Mouse (Mus musculus): Measurements from ENCODE around the gene Gatad1. TPM values are rescaled to one million over a fixed set of nuclear protein-coding genes. Genes with fewer than 3 reads are reported as not detected.

Gene Gatad1
- total and polyA plus RNA-seq, 2 experiments from 2014 or later = 80.1 to 84.2 TPM

DNA sequence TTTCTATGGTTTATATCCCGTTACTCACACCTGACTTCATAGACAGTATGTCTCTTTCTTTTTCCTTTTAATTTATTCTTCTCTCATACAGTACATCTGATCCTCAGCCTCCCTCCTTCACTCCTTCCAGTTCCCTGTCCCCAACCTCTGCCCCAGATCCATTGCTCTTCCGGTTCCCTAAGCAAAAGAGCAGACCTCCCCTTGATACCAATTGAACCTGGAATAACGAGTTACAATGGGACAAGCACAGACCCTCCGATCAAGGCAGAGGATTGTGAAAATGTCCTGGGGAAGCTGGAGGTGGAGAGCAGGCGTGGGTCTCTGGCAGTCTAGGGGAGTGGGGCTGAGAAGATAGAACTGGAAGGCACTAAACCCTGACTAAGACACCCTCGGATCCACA is 6.1 kb downstream of the Gatad1 start, which contains the start of gene Tmbim7:
Tmbim7 (plus strand) TSS at position 301 of the 400 bp plus-strand sequence.
- H3K4me3 ChIP-seq (ENCODE audit: low read length) = no peak within 1 kb of the TSS
- DNase-seq (ENCODE audit: low spot score) (no peak), ATAC-seq (no peak)
- no peaks in the 10 kb centered on the region for H3K27me3 ChIP-seq (ENCODE audit: insufficient read depth, low read length)
- WGBS = 79% methylated on average over 6 of the region's 6 CpGs
- no peak within 1 kb of the TSS for H3K4me2 ChIP-seq (ENCODE audit: low read depth, low read length)
- TF ChIP-seq CTCF (IDR thresholded peaks at IDR 0.05; ENCODE audit: low read depth) = no peak
- no peak within 1 kb of the TSS for H3K27ac ChIP-seq
- H3K9me3 ChIP-seq (ENCODE audit: low read length) = no peaks in the 10 kb centered on the region
- no peak within 1 kb of the TSS for H3K9ac ChIP-seq (replicated peaks; ENCODE audit: low read length)
- H3K36me3 ChIP-seq (ENCODE audit: insufficient read depth, low read length) = no peaks in the 10 kb centered on the region
- no peaks in the 10 kb centered on the region for H3K4me1 ChIP-seq (ENCODE audit: insufficient read depth, low read length)

DNA sequence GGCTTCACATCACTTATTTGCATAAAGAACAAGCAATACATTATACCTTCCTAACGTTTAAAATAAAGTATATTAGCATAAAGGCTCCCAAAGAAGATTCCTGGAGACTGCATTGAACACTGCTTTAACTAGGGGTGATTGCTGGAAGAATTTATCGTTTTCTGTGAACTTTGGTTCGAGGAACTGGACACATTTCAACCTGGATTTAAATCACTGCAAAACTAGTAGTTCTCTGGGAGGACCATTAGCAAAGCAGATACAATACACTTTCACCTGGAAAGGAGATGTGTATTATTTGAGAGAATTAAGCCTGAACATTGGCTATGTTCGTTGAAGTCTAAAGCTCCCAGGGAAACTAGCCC is 8.2 kb downstream of the Gatad1 start:
- 76% methylated on average over 4 of the region's 4 CpGs for WGBS
- DNase-seq (ENCODE audit: low spot score) (no peak), ATAC-seq (no peak)
- H3K27me3 ChIP-seq (ENCODE audit: insufficient read depth, low read length) = no peaks in the 10 kb centered on the region
- H3K4me3 ChIP-seq (ENCODE audit: low read length) = no peak overlapping the region
- no peak overlapping the region for H3K9ac ChIP-seq (replicated peaks; ENCODE audit: low read length)
- TF ChIP-seq CTCF (IDR thresholded peaks at IDR 0.05; ENCODE audit: low read depth) = no peak
- no peaks in the 10 kb centered on the region for H3K4me1 ChIP-seq (ENCODE audit: insufficient read depth, low read length)
- H3K9me3 ChIP-seq (ENCODE audit: low read length) = no peaks in the 10 kb centered on the region
- H3K36me3 ChIP-seq (ENCODE audit: insufficient read depth, low read length) = peaks cover 5% of the 10 kb centered on the region; the same call in 1 of the 2 replicates
- no peak overlapping the region for H3K4me2 ChIP-seq (ENCODE audit: low read depth, low read length)
- no peak overlapping the region for H3K27ac ChIP-seq

DNA sequence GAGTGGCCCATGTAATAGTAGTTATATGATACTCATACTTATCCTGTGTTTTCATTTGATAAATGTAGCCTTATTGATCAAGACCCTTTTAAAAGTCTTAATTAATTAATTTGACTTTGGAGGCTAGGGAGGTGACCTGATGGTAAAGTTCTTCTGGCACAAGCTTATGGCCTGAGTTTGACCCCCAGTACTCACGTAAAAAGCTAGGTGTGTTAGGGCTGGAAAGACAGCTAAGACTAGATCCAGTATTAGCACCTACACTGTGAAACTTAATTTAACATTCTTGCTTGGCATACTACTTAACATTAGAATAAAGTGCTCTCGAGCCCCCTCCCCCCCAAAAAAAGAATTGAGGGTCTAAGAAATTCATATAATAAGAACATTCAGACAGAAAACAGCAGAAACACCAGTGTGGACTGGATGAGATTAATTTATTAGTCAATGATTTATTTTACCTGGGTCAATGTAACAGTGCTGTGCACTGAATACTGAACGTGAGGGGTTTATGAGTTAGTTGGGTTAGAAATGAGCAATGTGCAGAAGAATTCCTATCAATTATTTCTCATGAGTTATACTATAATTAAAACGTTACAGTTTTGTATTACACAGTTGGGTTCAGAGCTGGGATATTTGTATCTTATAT is 8.7 kb downstream of the Gatad1 start:
- Histone ChIP-seq H3K9me3 (ENCODE audit: low read length) (no peaks in the 10 kb centered on the region), H3K9ac (replicated peaks; ENCODE audit: low read length) (no peak overlapping the region), H3K4me2 (ENCODE audit: low read depth, low read length) (peak overlapping the region; percentile 62), H3K4me1 (ENCODE audit: insufficient read depth, low read length) (no peaks in the 10 kb centered on the region), H3K27ac (no peak overlapping the region), H3K4me3 (ENCODE audit: low read length) (no peak overlapping the region; the same call in 1 of the 2 replicates), H3K27me3 (ENCODE audit: insufficient read depth, low read length) (no peaks in the 10 kb centered on the region), H3K36me3 (ENCODE audit: insufficient read depth, low read length) (peaks cover 7% of the 10 kb centered on the region; the same call in 1 of the 2 replicates)
- 51% methylated on average over 4 of the region's 4 CpGs for WGBS
- DNase-seq (ENCODE audit: low spot score) (no peak), ATAC-seq (peak; percentile 28; the same call in 1 of the 2 replicates)
- TF ChIP-seq CTCF (IDR thresholded peaks at IDR 0.05; ENCODE audit: low read depth) = no peak

DNA sequence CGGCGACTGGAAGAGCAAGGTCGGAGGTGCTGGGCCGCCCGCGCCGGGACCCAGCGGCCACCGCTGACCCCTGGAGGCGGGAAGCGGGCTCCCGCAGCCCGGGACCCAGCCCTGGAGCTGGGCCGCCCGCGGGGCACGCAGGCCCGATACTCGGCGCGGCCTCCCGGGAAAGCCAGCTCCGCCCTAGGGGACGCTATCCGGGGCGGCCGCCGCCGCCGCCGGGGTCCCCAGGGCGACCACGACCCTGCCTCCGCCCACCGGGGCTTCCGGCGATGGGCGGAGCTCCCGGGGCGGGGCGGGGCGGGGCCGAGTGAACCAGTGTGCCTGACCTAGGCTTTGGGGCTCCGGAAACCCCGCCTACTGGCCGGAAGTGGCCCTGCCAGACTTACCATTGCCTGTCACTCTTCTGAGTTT is 9.3 kb downstream of the Gatad1 start:
- peak overlapping the region; percentile 62 for H3K4me2 ChIP-seq (ENCODE audit: low read depth, low read length)
- peak overlapping the region; percentile 87 for H3K9ac ChIP-seq (replicated peaks; ENCODE audit: low read length)
- no peaks in the 10 kb centered on the region for H3K27me3 ChIP-seq (ENCODE audit: insufficient read depth, low read length)
- no peaks in the 10 kb centered on the region for H3K9me3 ChIP-seq (ENCODE audit: low read length)
- H3K4me1 ChIP-seq (ENCODE audit: insufficient read depth, low read length) = no peaks in the 10 kb centered on the region
- peak; percentile 31; the same call in 1 of the 2 replicates for TF ChIP-seq CTCF (IDR thresholded peaks at IDR 0.05; ENCODE audit: low read depth)
- ATAC-seq = peak; percentile 97
- peak overlapping the region; percentile 98 for H3K4me3 ChIP-seq (ENCODE audit: low read length)
- H3K36me3 ChIP-seq (ENCODE audit: insufficient read depth, low read length) = peaks cover 10% of the 10 kb centered on the region; the same call in 1 of the 2 replicates
- DNase-seq (ENCODE audit: low spot score) = peak; percentile 91
- WGBS = 0% methylated on average over 36 of the region's 46 CpGs
- peak overlapping the region; percentile 90 for H3K27ac ChIP-seq

DNA sequence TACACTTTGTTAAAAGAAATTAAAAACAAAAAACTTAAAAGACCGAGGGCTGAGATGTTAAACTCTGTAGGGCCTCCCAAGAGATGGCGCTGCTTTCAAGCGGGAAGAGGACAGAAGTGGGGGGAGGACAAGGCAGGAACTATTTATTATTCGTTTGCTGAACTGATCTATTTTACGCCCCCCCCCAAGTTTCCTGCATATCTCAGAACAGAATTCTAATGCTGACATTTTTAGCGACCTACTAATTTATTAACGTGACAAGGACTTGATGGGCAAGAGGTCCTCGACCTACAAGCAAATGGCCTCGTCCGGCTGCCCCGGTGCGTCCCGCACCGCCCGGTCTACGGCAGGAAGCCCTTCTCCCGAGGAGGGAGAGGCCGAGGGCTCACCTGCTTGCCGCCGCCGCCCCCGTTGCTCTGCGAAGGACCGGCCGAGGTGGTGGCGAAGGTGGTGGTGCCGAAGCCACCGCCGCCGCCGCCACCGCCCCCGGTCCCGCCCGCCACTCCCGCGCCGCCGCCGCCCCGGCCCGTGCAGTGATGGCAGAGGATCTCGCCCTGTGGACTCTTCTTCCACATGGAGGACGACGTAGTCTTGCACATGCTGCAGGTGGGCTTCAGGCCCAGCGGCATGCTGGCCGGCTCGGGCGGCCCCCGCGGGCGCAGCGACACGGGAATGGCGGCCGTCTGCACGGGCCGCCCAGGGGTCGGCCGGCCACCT is 9.8 kb downstream of the Gatad1 start:
- peak overlapping the region; percentile 62 for H3K4me2 ChIP-seq (ENCODE audit: low read depth, low read length)
- peak overlapping the region; percentile 90 for H3K27ac ChIP-seq
- peak overlapping the region; percentile 98 for H3K4me3 ChIP-seq (ENCODE audit: low read length)
- no peaks in the 10 kb centered on the region for H3K27me3 ChIP-seq (ENCODE audit: insufficient read depth, low read length)
- H3K9me3 ChIP-seq (ENCODE audit: low read length) = no peaks in the 10 kb centered on the region
- peak; percentile 71 for TF ChIP-seq CTCF (IDR thresholded peaks at IDR 0.05; ENCODE audit: low read depth)
- H3K36me3 ChIP-seq (ENCODE audit: insufficient read depth, low read length) = peaks cover 10% of the 10 kb centered on the region; the same call in 1 of the 2 replicates
- WGBS = under 1% methylated on average over 54 of the region's 60 CpGs
- peak; percentile 76 for ATAC-seq
- no peaks in the 10 kb centered on the region for H3K4me1 ChIP-seq (ENCODE audit: insufficient read depth, low read length)
- peak; percentile 79 for DNase-seq (ENCODE audit: low spot score)
- peak overlapping the region; percentile 87 for H3K9ac ChIP-seq (replicated peaks; ENCODE audit: low read length)

DNA sequence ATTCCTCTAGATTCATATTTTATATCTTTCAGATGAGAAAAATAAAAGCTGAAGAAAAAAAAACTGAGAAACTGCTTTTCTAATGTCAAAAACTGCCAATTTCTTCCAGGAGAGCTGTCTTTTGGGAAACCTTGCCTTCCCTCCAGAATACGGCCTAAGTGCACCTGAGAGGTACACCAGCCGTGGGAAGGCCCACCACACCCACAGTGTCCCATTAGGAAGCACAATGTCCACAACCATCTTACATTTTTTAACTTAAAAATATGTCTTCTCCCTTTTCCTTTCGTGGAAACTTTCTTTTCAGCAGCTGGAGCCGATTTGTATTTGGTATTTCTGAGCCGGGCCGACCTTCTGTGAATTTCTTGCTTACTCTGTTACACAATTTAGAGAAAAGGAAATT is 10.4 kb downstream of the Gatad1 start:
- Histone ChIP-seq H3K9ac (replicated peaks; ENCODE audit: low read length) (no peak overlapping the region; the same call in 1 of the 2 replicates), H3K4me1 (ENCODE audit: insufficient read depth, low read length) (no peaks in the 10 kb centered on the region), H3K27ac (no peak overlapping the region), H3K36me3 (ENCODE audit: insufficient read depth, low read length) (peaks cover 14% of the 10 kb centered on the region; the same call in 1 of the 2 replicates), H3K4me3 (ENCODE audit: low read length) (peak overlapping the region; percentile 98), H3K9me3 (ENCODE audit: low read length) (no peaks in the 10 kb centered on the region), H3K27me3 (ENCODE audit: insufficient read depth, low read length) (no peaks in the 10 kb centered on the region), H3K4me2 (ENCODE audit: low read depth, low read length) (peak overlapping the region; percentile 62)
- 21% methylated on average over 6 of the region's 6 CpGs for WGBS
- ATAC-seq (no peak), DNase-seq (ENCODE audit: low spot score) (no peak)
- no peak for TF ChIP-seq CTCF (IDR thresholded peaks at IDR 0.05; ENCODE audit: low read depth)
